Mouse (Mus musculus): ENCODE results near the gene Klhl11.

DNA sequence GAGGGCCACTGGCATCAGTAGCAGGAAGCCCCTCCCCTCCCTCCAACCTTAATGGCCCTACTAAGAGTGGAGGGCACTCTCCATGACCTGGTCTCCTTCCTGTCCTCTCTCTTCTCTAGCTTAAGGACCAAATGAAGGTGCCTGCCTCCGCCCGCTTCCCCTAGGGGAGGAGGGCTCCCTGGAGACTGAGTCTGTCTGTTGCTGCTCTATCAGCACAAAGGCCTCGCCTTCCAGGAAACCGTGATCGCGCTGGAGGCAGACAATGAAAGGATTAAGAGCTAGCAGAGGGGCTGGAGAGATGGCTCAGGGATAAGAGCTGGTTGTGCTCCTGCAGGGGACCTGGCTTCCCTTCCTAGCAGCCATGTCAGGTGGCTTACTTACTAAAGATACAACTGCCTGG, 28.8 kb upstream of the Klhl11 start:
- TF ChIP-seq POLR2A (IDR thresholded peaks at IDR 0.05; ENCODE audit: control insufficient read depth, extremely low read depth, insufficient read depth, low read length, poor library complexity) = no peak
- no peak for TF ChIP-seq CTCF (IDR thresholded peaks at IDR 0.05; ENCODE audit: borderline replicate concordance, control insufficient read depth, extremely low read depth, insufficient read depth, low read length, poor library complexity)
